Mouse (Mus musculus) kidney, embryonic 16.5 days (tissue): ENCODE measurements around the gene Man2a1. TPM values are rescaled to one million over a fixed set of nuclear protein-coding genes. Genes with fewer than 3 reads are reported as not detected.

Source experiments
- ATAC-seq: fragments of 200-750 bp; cut with Nextera tagmentation; 2 replicates; pipeline ENCODE4 v1.8.0; 2017; ENCODE audit warnings: moderate TSS enrichment; ENCODE audit not compliant: low FRiP score, low TSS enrichment
- H3K27ac ChIP-seq: fragments of 300-500 bp; sonication (generic); 2 replicates; pipeline ENCODE4 v1.5.1; 2014; ENCODE audit warnings: low read length
- H3K27me3 ChIP-seq: fragments of 300-500 bp; sonication (generic); 2 replicates; pipeline ENCODE4 v1.6.1; 2014; ENCODE audit warnings: low read length, control low read depth, mixed read lengths; ENCODE audit not compliant: insufficient read depth
- H3K36me3 ChIP-seq: fragments of 300-500 bp; sonication (generic); 2 replicates; pipeline ENCODE4 v1.6.1; 2014; ENCODE audit warnings: low read length, control low read depth, mixed read lengths; ENCODE audit not compliant: insufficient read depth
- H3K4me1 ChIP-seq: fragments of 300-500 bp; sonication (generic); 2 replicates; pipeline ENCODE4 v1.6.1; 2014; ENCODE audit warnings: low read length, control low read depth, mixed read lengths; ENCODE audit not compliant: insufficient read depth
- H3K4me2 ChIP-seq: fragments of 300-500 bp; sonication (generic); replicated peaks from 2 replicates; pipeline ENCODE4 v1.6.1; 2014; ENCODE audit warnings: low read depth, low read length
- H3K4me3 ChIP-seq: fragments of 300-500 bp; sonication (generic); 2 replicates; pipeline ENCODE4 v1.5.1; 2014; ENCODE audit warnings: mild to moderate bottlenecking, low read length
- H3K9ac ChIP-seq: fragments of 300-500 bp; sonication (generic); replicated peaks from 2 replicates; pipeline ENCODE4 v1.6.1; 2014; ENCODE audit warnings: low read length
- H3K9me3 ChIP-seq: fragments of 300-500 bp; sonication (generic); 2 replicates; pipeline ENCODE4 v1.6.1; 2016; ENCODE audit warnings: low read length, control low read depth
- WGBS: fragments of 180-500 bp; shearing (Covaris S2); extraction: QIAGEN DNeasy Blood & Tissue Kit; methylation state at CpG from one replicate; pipeline ENCODE4 v1.1.7; 2014; 5-methylcytosine and 5-hydroxymethylcytosine counted together
- polyA plus RNA-seq: library from polyadenylated mRNA; unstranded; fragments of >200 nt; fragmentation: Nextera tagmentation; extraction: Ambion mirVana; gene quantifications from 2 replicates; pipeline ENCODE4 v1.2.1, GENCODE M21; 2015

Man2a1 gene
- polyA plus RNA-seq, 1 experiment from 2014 or later: 7.3 TPM

DNA sequence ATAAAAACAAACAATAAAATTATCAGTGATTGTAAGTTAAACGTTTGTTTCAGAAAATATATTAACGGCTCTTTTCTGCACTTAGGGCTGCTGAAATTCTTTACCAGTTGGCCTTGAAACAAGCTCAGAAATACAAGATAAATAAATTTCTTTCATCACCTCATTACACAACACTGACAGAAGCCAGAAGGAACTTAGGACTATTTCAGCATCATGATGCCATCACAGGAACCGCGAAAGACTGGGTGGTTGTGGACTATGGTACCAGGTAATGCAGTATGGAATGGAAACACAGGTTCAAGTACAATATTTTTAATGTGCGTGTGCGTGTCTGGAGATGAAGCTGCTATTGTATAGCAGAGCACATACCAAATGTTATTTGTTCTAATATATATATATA, 74.4 kb downstream of the Man2a1 start:
- Histone ChIP-seq H3K4me1 (no peaks in the 10 kb centered on the region; the same call in 1 of the 2 replicates), H3K9me3 (peaks cover 5% of the 10 kb centered on the region; the same call in 1 of the 2 replicates), H3K4me2 (no peak overlapping the region), H3K36me3 (peaks cover 45% of the 10 kb centered on the region), H3K27ac (no peak overlapping the region), H3K9ac (no peak overlapping the region), H3K27me3 (no peaks in the 10 kb centered on the region), H3K4me3 (no peak overlapping the region)
- WGBS: 89% methylated on average over 6 of the region's 6 CpGs
- no peak for ATAC-seq

DNA sequence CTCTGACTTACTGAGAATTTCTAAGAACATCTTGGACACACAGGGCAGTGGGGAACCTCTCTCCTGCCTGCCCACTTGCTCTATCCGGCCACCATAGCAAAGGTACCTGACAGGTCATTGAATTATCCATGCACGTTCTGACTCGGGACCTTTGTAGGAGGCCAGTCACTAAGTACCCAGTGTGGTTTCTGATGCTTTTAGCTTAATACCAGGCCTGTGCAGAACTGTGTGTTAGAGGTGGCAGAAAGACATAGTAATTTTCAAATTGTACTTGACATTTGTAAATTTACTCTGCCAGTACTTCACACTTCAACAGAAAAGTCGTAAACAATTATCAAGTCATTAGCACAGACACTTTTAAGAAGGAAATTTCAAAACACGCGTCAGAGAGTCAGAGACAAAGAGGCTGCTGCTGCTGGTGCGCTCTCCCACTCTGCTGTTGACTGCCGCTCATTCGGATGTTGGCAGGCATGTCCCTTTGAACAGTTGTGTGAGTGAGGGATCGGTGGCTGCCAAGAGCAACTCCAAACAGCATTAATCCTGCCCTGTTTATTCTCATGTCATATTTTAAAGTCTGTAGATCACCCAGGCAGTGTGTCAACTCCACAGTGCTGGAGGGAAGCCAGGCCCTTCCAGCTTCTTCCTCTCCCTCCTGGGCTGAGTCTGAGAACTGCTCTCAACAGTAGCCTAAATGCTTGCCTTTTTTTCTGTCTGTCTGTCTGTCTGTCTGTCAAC, 76.4 kb downstream of the Man2a1 start:
- Histone ChIP-seq H3K9ac (no peak overlapping the region), H3K4me3 (no peak overlapping the region), H3K27me3 (no peaks in the 10 kb centered on the region), H3K9me3 (peaks cover 5% of the 10 kb centered on the region; the same call in 1 of the 2 replicates), H3K4me2 (no peak overlapping the region), H3K27ac (no peak overlapping the region), H3K36me3 (peaks cover 28% of the 10 kb centered on the region), H3K4me1 (peaks cover 3% of the 10 kb centered on the region; the same call in 1 of the 2 replicates)
- 50% methylated on average over 10 of the region's 10 CpGs for WGBS
- peak; percentile 90 for ATAC-seq

DNA sequence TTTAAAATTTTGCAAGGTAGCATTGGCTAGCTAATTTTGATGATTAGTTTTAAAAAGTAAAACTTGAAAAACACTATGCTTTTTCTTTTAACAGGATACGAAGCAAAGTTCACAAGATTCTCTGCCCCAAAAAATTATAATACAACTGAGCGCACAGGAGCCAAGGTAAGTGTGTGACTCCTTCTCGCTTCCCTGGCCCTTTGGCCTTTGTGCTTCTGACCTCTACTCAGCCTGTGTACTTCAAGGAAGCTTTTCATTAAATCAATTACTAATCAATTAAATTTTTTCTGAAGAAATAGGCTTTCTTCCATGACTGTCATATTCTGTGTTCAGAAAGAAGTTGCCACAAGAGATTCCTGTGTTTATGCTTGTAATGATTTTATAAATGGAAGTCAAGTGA, 80.9 kb downstream of the Man2a1 start:
- H3K4me2 ChIP-seq: no peak overlapping the region
- H3K4me3 ChIP-seq: no peak overlapping the region
- H3K27me3 ChIP-seq: no peaks in the 10 kb centered on the region
- H3K9ac ChIP-seq: no peak overlapping the region
- 80% methylated on average over 3 of the region's 3 CpGs for WGBS
- H3K9me3 ChIP-seq: no peaks in the 10 kb centered on the region
- peaks cover 7% of the 10 kb centered on the region; the same call in 1 of the 2 replicates for H3K4me1 ChIP-seq
- H3K36me3 ChIP-seq: no peaks in the 10 kb centered on the region
- ATAC-seq: no peak
- no peak overlapping the region for H3K27ac ChIP-seq

DNA sequence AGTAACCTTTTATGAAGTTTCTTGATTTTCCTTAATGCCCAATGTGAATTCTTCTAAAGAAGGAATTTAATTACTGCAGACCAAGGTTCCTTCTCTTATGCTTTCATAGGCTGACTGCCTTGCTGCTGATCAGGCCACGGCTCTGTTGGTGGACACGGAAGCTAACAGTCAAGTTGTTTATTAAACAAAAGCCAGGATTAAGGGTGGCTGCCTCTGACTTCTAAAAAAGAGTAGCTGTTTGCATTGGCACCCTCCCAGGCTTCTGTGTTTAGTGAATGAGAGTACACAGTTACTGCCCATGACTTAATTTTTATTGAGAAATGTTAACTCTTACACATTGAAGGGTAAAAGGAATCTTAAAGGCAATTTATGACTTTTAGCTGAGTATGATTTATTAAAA, 81.4 kb downstream of the Man2a1 start:
- no peaks in the 10 kb centered on the region for H3K27me3 ChIP-seq

DNA sequence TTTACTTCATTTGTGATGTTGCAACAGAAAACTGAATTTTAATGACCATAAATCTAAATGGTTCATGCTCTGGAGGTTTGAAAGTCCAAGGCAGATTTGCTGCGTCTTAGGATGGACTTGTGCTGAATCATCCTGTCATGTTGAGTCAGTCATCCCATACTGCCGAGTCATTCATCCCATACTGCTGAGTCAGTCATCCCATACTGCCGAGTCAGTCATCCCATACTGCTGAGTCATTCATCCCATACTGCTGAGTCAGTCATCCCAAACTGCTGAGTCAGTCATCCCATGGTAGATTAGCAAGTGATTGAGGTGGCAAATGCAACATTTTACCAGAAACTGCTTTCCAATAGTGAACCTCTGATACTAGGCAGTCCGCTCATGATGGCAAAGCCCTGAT, 83.6 kb downstream of the Man2a1 start:
- Histone ChIP-seq H3K27ac (no peak overlapping the region), H3K4me3 (no peak overlapping the region), H3K9ac (no peak overlapping the region), H3K27me3 (no peaks in the 10 kb centered on the region), H3K4me1 (peaks cover 7% of the 10 kb centered on the region; the same call in 1 of the 2 replicates), H3K9me3 (no peaks in the 10 kb centered on the region), H3K36me3 (0 out of 2 replicates have a peak, but pooled peaks cover 3% of the 10 kb centered on the region), H3K4me2 (no peak overlapping the region)
- no peak for ATAC-seq
- WGBS: 89% methylated on average over 4 of the region's 4 CpGs

More for the DNA sequence above, 81.4 kb downstream of the Man2a1 start:
- H3K9ac ChIP-seq: no peak overlapping the region
- no peak overlapping the region for H3K4me3 ChIP-seq
- ATAC-seq: peak; percentile 67
- no peak overlapping the region for H3K4me2 ChIP-seq
- H3K4me1 ChIP-seq: peaks cover 7% of the 10 kb centered on the region; the same call in 1 of the 2 replicates
- no peak overlapping the region for H3K27ac ChIP-seq
- no peaks in the 10 kb centered on the region for H3K9me3 ChIP-seq
- WGBS: 35% methylated on average over 2 of the region's 2 CpGs
- no peaks in the 10 kb centered on the region for H3K36me3 ChIP-seq

DNA sequence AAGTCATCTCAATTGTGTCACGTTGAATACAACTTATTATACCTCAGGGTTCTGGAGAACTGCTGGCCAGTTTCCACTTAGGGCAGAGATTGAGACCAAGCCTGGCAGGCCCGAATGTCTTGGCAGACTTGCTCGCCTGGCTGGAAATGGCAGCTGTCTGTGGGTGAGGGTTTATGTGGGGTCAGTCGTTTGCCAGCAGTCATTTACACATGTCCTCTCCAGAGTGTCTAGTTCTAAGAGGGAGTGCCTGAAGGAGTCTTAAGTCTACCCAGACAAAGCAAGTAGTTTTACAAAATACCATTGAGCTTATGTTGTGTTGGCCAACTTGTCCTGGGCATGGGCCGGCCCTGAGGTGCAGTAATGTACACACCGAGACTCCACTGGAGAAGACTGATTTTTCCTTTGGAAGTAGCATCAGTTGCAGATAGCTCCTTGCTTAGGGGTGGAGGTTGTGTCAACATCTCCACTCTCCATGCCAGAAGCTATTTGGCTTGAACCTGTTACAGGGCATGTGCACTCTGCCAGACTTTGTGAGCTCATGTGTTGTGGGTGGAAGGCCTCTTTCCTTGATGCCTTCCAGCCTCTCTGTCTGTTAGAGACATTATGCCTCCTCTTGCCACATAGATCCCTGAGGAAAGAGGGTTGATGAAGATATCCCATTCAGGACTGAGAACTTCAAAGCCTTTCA, 84.8 kb downstream of the Man2a1 start:
- H3K4me2 ChIP-seq: no peak overlapping the region
- ATAC-seq: no peak; the same call in 1 of the 2 replicates
- H3K36me3 ChIP-seq: peaks cover 12% of the 10 kb centered on the region; the same call in 1 of the 2 replicates
- H3K27me3 ChIP-seq: no peaks in the 10 kb centered on the region
- H3K27ac ChIP-seq: no peak overlapping the region
- WGBS: 66% methylated on average over 6 of the region's 6 CpGs
- H3K9ac ChIP-seq: no peak overlapping the region
- H3K4me3 ChIP-seq: no peak overlapping the region
- H3K4me1 ChIP-seq: peaks cover 7% of the 10 kb centered on the region; the same call in 1 of the 2 replicates
- H3K9me3 ChIP-seq: peaks cover 8% of the 10 kb centered on the region; the same call in 1 of the 2 replicates

DNA sequence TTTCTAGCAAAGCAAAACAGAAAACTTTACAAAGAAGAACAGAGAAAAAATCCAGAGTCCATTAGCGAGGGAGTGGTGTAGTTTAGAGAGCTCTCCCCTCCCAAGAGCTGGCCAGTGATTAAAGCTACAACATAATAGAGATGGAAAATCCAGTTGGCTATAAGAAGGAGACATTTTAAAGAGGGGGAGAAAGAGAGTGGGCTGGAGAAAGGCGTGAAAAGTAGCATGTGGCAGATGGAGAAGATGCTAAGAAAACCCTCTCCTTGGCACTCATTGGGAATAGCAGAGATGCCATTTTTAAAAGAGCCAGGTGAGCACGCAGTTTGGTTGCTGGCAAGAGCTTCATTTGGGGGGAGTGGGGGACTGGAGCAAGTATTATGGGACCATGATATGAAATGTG, 89.1 kb downstream of the Man2a1 start:
- 94% methylated on average over 3 of the region's 3 CpGs for WGBS
- Histone ChIP-seq H3K27ac (no peak overlapping the region), H3K4me3 (no peak overlapping the region), H3K36me3 (peaks cover 20% of the 10 kb centered on the region; the same call in 1 of the 2 replicates), H3K4me2 (no peak overlapping the region), H3K9me3 (peaks cover 15% of the 10 kb centered on the region), H3K9ac (no peak overlapping the region), H3K4me1 (no peaks in the 10 kb centered on the region), H3K27me3 (no peaks in the 10 kb centered on the region)
- ATAC-seq: no peak

DNA sequence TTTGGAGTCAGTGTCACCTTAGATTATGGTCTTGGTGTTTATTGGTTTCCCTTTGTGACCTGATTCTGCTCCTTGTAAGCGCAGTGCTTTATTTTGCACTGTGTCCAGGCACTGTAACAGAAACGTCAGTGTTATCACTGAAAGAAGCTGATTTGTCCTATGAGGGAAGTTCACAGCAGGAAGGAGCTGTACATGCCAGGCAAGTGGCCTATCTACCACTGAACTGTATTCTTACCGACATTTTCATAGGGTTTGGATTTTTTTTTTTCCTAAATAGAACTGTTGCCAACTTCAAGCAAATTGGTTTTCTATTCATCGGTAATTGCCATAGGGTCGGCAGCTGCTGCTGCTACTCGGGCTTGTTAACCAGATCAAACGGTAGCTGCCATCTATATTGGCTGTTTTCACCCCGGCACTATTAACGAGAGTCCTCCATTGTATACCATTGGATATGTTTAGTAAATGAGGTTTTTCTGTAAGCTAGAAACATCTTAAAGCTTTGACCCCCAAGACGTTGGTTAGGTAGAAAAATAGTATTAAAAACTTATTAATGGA, 96.8 kb downstream of the Man2a1 start:
- Histone ChIP-seq H3K4me3 (no peak overlapping the region), H3K4me2 (no peak overlapping the region), H3K27me3 (no peaks in the 10 kb centered on the region), H3K27ac (no peak overlapping the region), H3K36me3 (peaks cover 5% of the 10 kb centered on the region; the same call in 1 of the 2 replicates), H3K4me1 (no peaks in the 10 kb centered on the region), H3K9me3 (no peaks in the 10 kb centered on the region), H3K9ac (no peak overlapping the region)
- 90% methylated on average over 10 of the region's 10 CpGs for WGBS
- ATAC-seq: no peak

DNA sequence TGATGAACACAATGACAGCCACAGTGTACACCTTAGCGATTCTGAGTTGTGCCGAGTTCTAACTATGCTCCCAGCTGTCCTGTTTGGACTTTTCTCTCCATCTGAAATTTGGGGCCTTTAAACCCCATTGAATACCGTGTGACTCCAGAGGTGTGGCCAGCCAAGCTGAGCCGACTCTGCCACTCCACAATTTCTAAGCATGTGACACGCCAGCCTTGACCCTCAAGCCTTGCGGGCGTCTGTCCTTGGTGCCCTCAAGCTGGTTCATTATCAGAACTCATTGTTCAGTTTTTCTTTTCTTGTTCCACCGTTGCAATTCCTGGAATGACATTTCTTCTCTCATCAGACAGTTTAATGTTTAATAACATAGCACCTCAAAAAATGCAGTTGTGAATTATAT, 98.0 kb downstream of the Man2a1 start:
- Histone ChIP-seq H3K4me3 (no peak overlapping the region), H3K27me3 (no peaks in the 10 kb centered on the region), H3K9me3 (no peaks in the 10 kb centered on the region), H3K4me2 (no peak overlapping the region), H3K9ac (no peak overlapping the region), H3K36me3 (peaks cover 5% of the 10 kb centered on the region; the same call in 1 of the 2 replicates), H3K27ac (no peak overlapping the region), H3K4me1 (no peaks in the 10 kb centered on the region)
- 92% methylated on average over 8 of the region's 8 CpGs for WGBS
- no peak for ATAC-seq
